Mouse (Mus musculus): Measurements from ENCODE around the gene Tbc1d2b. TPM values are rescaled to one million over a fixed set of nuclear protein-coding genes. Genes with fewer than 3 reads are reported as not detected.

The Tbc1d2b gene
- polyA plus RNA-seq, 1 experiment from 2014 or later, result 6.7 TPM

- Histone ChIP-seq H3K9me3 (replicated peaks; ENCODE audit: control insufficient read depth, low read length) (no peaks in the 10 kb centered on the region), H3K4me1 (ENCODE audit: control insufficient read depth, insufficient read depth, low read length) (peaks cover 14% of the 10 kb centered on the region), H3K27me3 (ENCODE audit: control insufficient read depth, insufficient read depth, low read length) (no peaks in the 10 kb centered on the region), H3K4me3 (ENCODE audit: low read depth, low read length) (no peak overlapping the region), H3K9ac (ENCODE audit: low read depth, low read length) (no peak overlapping the region), H3K36me3 (ENCODE audit: control insufficient read depth, insufficient read depth, low read length) (peaks cover 4% of the 10 kb centered on the region; the same call in 1 of the 2 replicates), H3K27ac (ENCODE audit: low read depth, low read length) (no peak overlapping the region), H3K4me2 (no peak overlapping the region)
- 90% methylated on average over 7 of the region's 7 CpGs for WGBS (ENCODE audit: insufficient replicate concordance)
- ATAC-seq (replicated peaks; ENCODE audit: insufficient number of reproducible peaks, low FRiP score, low TSS enrichment), result no peak
Observed at GRCm38 (mm10) chr9:90201096-90201495, 69.5 kb downstream of the Tbc1d2b start.

- peaks cover 14% of the 10 kb centered on the region for H3K4me1 ChIP-seq (ENCODE audit: control insufficient read depth, insufficient read depth, low read length)
- no peaks in the 10 kb centered on the region for H3K27me3 ChIP-seq (ENCODE audit: control insufficient read depth, insufficient read depth, low read length)
- H3K27ac ChIP-seq (ENCODE audit: low read depth, low read length), result no peak overlapping the region
- H3K9me3 ChIP-seq (replicated peaks; ENCODE audit: control insufficient read depth, low read length), result no peaks in the 10 kb centered on the region
- WGBS (ENCODE audit: insufficient replicate concordance), result 90% methylated on average over 4 of the region's 4 CpGs
- no peak overlapping the region for H3K4me2 ChIP-seq
- H3K4me3 ChIP-seq (ENCODE audit: low read depth, low read length), result no peak overlapping the region
- H3K9ac ChIP-seq (ENCODE audit: low read depth, low read length), result no peak overlapping the region
- ATAC-seq (replicated peaks; ENCODE audit: insufficient number of reproducible peaks, low FRiP score, low TSS enrichment), result no peak
- H3K36me3 ChIP-seq (ENCODE audit: control insufficient read depth, insufficient read depth, low read length), result peaks cover 4% of the 10 kb centered on the region; the same call in 1 of the 2 replicates
Observed at GRCm38 (mm10) chr9:90200501-90200900, 70.1 kb downstream of the Tbc1d2b start.

- WGBS (ENCODE audit: insufficient replicate concordance), result 88% methylated on average over 18 of the region's 18 CpGs
- no peak overlapping the region for H3K9ac ChIP-seq (ENCODE audit: low read depth, low read length)
- no peaks in the 10 kb centered on the region for H3K27me3 ChIP-seq (ENCODE audit: control insufficient read depth, insufficient read depth, low read length)
- no peak for ATAC-seq (replicated peaks; ENCODE audit: insufficient number of reproducible peaks, low FRiP score, low TSS enrichment)
- H3K9me3 ChIP-seq (replicated peaks; ENCODE audit: control insufficient read depth, low read length), result no peaks in the 10 kb centered on the region
- H3K4me2 ChIP-seq, result no peak overlapping the region
- H3K27ac ChIP-seq (ENCODE audit: low read depth, low read length), result no peak overlapping the region
- H3K36me3 ChIP-seq (ENCODE audit: control insufficient read depth, insufficient read depth, low read length), result peaks cover 4% of the 10 kb centered on the region; the same call in 1 of the 2 replicates
- H3K4me1 ChIP-seq (ENCODE audit: control insufficient read depth, insufficient read depth, low read length), result peaks cover 14% of the 10 kb centered on the region
- no peak overlapping the region for H3K4me3 ChIP-seq (ENCODE audit: low read depth, low read length)
Observed at GRCm38 (mm10) chr9:90199611-90200010, 71.0 kb downstream of the Tbc1d2b start.

- peak; percentile 32 for ATAC-seq (replicated peaks; ENCODE audit: insufficient number of reproducible peaks, low FRiP score, low TSS enrichment)
- Histone ChIP-seq H3K27me3 (ENCODE audit: control insufficient read depth, insufficient read depth, low read length) (no peaks in the 10 kb centered on the region), H3K9ac (ENCODE audit: low read depth, low read length) (no peak overlapping the region), H3K4me2 (peak overlapping the region; percentile 39; the same call in 1 of the 2 replicates), H3K4me1 (ENCODE audit: control insufficient read depth, insufficient read depth, low read length) (peaks cover 14% of the 10 kb centered on the region), H3K36me3 (ENCODE audit: control insufficient read depth, insufficient read depth, low read length) (peaks cover 4% of the 10 kb centered on the region; the same call in 1 of the 2 replicates), H3K9me3 (replicated peaks; ENCODE audit: control insufficient read depth, low read length) (no peaks in the 10 kb centered on the region), H3K4me3 (ENCODE audit: low read depth, low read length) (no peak overlapping the region), H3K27ac (ENCODE audit: low read depth, low read length) (peak overlapping the region; percentile 38)
- WGBS (ENCODE audit: insufficient replicate concordance), result 34% methylated on average over 10 of the region's 10 CpGs
Observed at GRCm38 (mm10) chr9:90198531-90199449, 71.8 kb downstream of the Tbc1d2b start.

GRCm38 (mm10) chr9:90197866-90198383, 72.7 kb downstream of the Tbc1d2b start:
- Histone ChIP-seq H3K4me3 (ENCODE audit: low read depth, low read length) (no peak overlapping the region), H3K9ac (ENCODE audit: low read depth, low read length) (no peak overlapping the region), H3K4me2 (no peak overlapping the region), H3K9me3 (replicated peaks; ENCODE audit: control insufficient read depth, low read length) (no peaks in the 10 kb centered on the region), H3K36me3 (ENCODE audit: control insufficient read depth, insufficient read depth, low read length) (peaks cover 4% of the 10 kb centered on the region; the same call in 1 of the 2 replicates), H3K27me3 (ENCODE audit: control insufficient read depth, insufficient read depth, low read length) (no peaks in the 10 kb centered on the region), H3K27ac (ENCODE audit: low read depth, low read length) (no peak overlapping the region), H3K4me1 (ENCODE audit: control insufficient read depth, insufficient read depth, low read length) (peaks cover 14% of the 10 kb centered on the region)
- 68% methylated on average over 7 of the region's 7 CpGs for WGBS (ENCODE audit: insufficient replicate concordance)
- no peak for ATAC-seq (replicated peaks; ENCODE audit: insufficient number of reproducible peaks, low FRiP score, low TSS enrichment)

GRCm38 (mm10) chr9:90197116-90197665, 73.4 kb downstream of the Tbc1d2b start:
- H3K36me3 ChIP-seq (ENCODE audit: control insufficient read depth, insufficient read depth, low read length), result peaks cover 4% of the 10 kb centered on the region; the same call in 1 of the 2 replicates
- no peak overlapping the region for H3K4me3 ChIP-seq (ENCODE audit: low read depth, low read length)
- no peak for ATAC-seq (replicated peaks; ENCODE audit: insufficient number of reproducible peaks, low FRiP score, low TSS enrichment)
- no peaks in the 10 kb centered on the region for H3K27me3 ChIP-seq (ENCODE audit: control insufficient read depth, insufficient read depth, low read length)
- H3K4me1 ChIP-seq (ENCODE audit: control insufficient read depth, insufficient read depth, low read length), result peaks cover 14% of the 10 kb centered on the region
- H3K27ac ChIP-seq (ENCODE audit: low read depth, low read length), result no peak overlapping the region
- WGBS (ENCODE audit: insufficient replicate concordance), result 77% methylated on average over 7 of the region's 7 CpGs
- no peaks in the 10 kb centered on the region for H3K9me3 ChIP-seq (replicated peaks; ENCODE audit: control insufficient read depth, low read length)
- H3K9ac ChIP-seq (ENCODE audit: low read depth, low read length), result no peak overlapping the region
- H3K4me2 ChIP-seq, result no peak overlapping the region

GRCm38 (mm10) chr9:90196262-90196661, 74.3 kb downstream of the Tbc1d2b start:
- H3K4me1 ChIP-seq (ENCODE audit: control insufficient read depth, insufficient read depth, low read length), result peaks cover 14% of the 10 kb centered on the region
- no peak overlapping the region for H3K27ac ChIP-seq (ENCODE audit: low read depth, low read length)
- H3K9me3 ChIP-seq (replicated peaks; ENCODE audit: control insufficient read depth, low read length), result no peaks in the 10 kb centered on the region
- H3K27me3 ChIP-seq (ENCODE audit: control insufficient read depth, insufficient read depth, low read length), result no peaks in the 10 kb centered on the region
- H3K9ac ChIP-seq (ENCODE audit: low read depth, low read length), result no peak overlapping the region
- H3K4me2 ChIP-seq, result no peak overlapping the region
- 68% methylated on average over 7 of the region's 7 CpGs for WGBS (ENCODE audit: insufficient replicate concordance)
- peaks cover 4% of the 10 kb centered on the region; the same call in 1 of the 2 replicates for H3K36me3 ChIP-seq (ENCODE audit: control insufficient read depth, insufficient read depth, low read length)
- no peak for ATAC-seq (replicated peaks; ENCODE audit: insufficient number of reproducible peaks, low FRiP score, low TSS enrichment)
- H3K4me3 ChIP-seq (ENCODE audit: low read depth, low read length), result no peak overlapping the region

- Histone ChIP-seq H3K9me3 (replicated peaks; ENCODE audit: control insufficient read depth, low read length) (no peaks in the 10 kb centered on the region), H3K4me1 (ENCODE audit: control insufficient read depth, insufficient read depth, low read length) (peaks cover 14% of the 10 kb centered on the region), H3K9ac (ENCODE audit: low read depth, low read length) (no peak overlapping the region), H3K27ac (ENCODE audit: low read depth, low read length) (no peak overlapping the region), H3K4me3 (ENCODE audit: low read depth, low read length) (no peak overlapping the region), H3K27me3 (ENCODE audit: control insufficient read depth, insufficient read depth, low read length) (no peaks in the 10 kb centered on the region), H3K4me2 (no peak overlapping the region), H3K36me3 (ENCODE audit: control insufficient read depth, insufficient read depth, low read length) (peaks cover under 1% of the 10 kb centered on the region; the same call in 1 of the 2 replicates)
- 68% methylated on average over 10 of the region's 10 CpGs for WGBS (ENCODE audit: insufficient replicate concordance)
- no peak for ATAC-seq (replicated peaks; ENCODE audit: insufficient number of reproducible peaks, low FRiP score, low TSS enrichment)
Observed at GRCm38 (mm10) chr9:90195000-90195399, 75.6 kb downstream of the Tbc1d2b start.
